Mouse (Mus musculus): ENCODE data around the gene Fcrla. TPM values are rescaled to one million over a fixed set of nuclear protein-coding genes. Genes with fewer than 3 reads are reported as not detected.
"Not testable (repeated sequence)": the region's sequence is repeated elsewhere in the genome, so short reads cannot be mapped to it uniquely, and the experiment has no call there.

The Fcrla gene
- polyA plus RNA-seq, 1 experiment from 2014 or later = not detected

- ATAC-seq (ENCODE audit: insufficient read depth, low FRiP score, low TSS enrichment); H3K27me3 ChIP-seq (ENCODE audit: control insufficient read depth, insufficient read depth, low read length); H3K4me1 ChIP-seq (ENCODE audit: control insufficient read depth, insufficient read depth, low read length); DNase-seq (ENCODE audit: low spot score); H3K36me3 ChIP-seq (ENCODE audit: control insufficient read depth, insufficient read depth, low read length); H3K27ac ChIP-seq (ENCODE audit: low read depth, low read length); H3K4me3 ChIP-seq (ENCODE audit: low read depth, low read length); H3K9ac ChIP-seq (ENCODE audit: low read length); H3K4me2 ChIP-seq (ENCODE audit: low read depth); H3K9me3 ChIP-seq (ENCODE audit: control insufficient read depth, low read length): not testable (repeated sequence)
- WGBS = 89% methylated on average over 9 of the region's 9 CpGs
Observed at GRCm38 (mm10) chr1:170944151-170944550, 16.8 kb upstream of the Fcrla start.

DNA sequence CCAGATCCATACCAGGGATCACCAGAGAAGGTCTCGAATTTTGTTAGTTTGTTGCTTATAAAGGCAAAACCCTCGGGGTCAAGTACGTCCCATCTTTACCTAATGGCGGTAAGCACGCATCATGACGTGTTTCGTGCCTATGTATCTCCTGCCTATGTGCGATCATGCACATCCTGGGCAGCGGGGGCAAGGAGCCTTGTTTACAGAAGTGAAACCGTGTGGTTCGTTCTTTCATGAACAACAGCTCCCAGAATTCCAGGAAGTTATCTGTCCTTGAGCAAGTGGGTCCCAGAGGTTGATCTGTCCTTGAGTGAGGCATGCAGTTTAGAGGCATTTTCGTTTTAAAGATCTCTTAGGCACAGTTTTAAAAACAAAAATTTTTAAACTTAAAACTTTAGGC lies 11.9 kb upstream of the Fcrla start:
- DNase-seq (ENCODE audit: low spot score) (no peak), ATAC-seq (ENCODE audit: insufficient read depth, low FRiP score, low TSS enrichment) (no peak)
- no peak overlapping the region for H3K27ac ChIP-seq (ENCODE audit: low read depth, low read length)
- H3K36me3 ChIP-seq (ENCODE audit: control insufficient read depth, insufficient read depth, low read length) = no peaks in the 10 kb centered on the region
- no peak overlapping the region for H3K9ac ChIP-seq (ENCODE audit: low read length)
- no peak overlapping the region for H3K4me2 ChIP-seq (ENCODE audit: low read depth)
- no peak overlapping the region for H3K4me3 ChIP-seq (ENCODE audit: low read depth, low read length)
- 91% methylated on average over 12 of the region's 12 CpGs for WGBS
- H3K4me1 ChIP-seq (ENCODE audit: control insufficient read depth, insufficient read depth, low read length) = no peaks in the 10 kb centered on the region
- H3K9me3 ChIP-seq (ENCODE audit: control insufficient read depth, low read length) = no peaks in the 10 kb centered on the region
- H3K27me3 ChIP-seq (ENCODE audit: control insufficient read depth, insufficient read depth, low read length) = no peaks in the 10 kb centered on the region

- no peaks in the 10 kb centered on the region for H3K27me3 ChIP-seq (ENCODE audit: control insufficient read depth, insufficient read depth, low read length)
- 62% methylated on average over 2 of the region's 2 CpGs for WGBS
- DNase-seq (ENCODE audit: low spot score) = no peak
- H3K4me2 ChIP-seq (ENCODE audit: low read depth) = no peak overlapping the region
- H3K9ac ChIP-seq (ENCODE audit: low read length) = no peak overlapping the region
- H3K4me3 ChIP-seq (ENCODE audit: low read depth, low read length) = no peak overlapping the region
- H3K9me3 ChIP-seq (ENCODE audit: control insufficient read depth, low read length) = no peaks in the 10 kb centered on the region
- H3K4me1 ChIP-seq (ENCODE audit: control insufficient read depth, insufficient read depth, low read length) = no peaks in the 10 kb centered on the region
- no peak for ATAC-seq (ENCODE audit: insufficient read depth, low FRiP score, low TSS enrichment)
- H3K27ac ChIP-seq (ENCODE audit: low read depth, low read length) = no peak overlapping the region
- H3K36me3 ChIP-seq (ENCODE audit: control insufficient read depth, insufficient read depth, low read length) = no peaks in the 10 kb centered on the region
Observed at GRCm38 (mm10) chr1:170934383-170934782, 7.0 kb upstream of the Fcrla start.

- no peak for ATAC-seq (ENCODE audit: insufficient read depth, low FRiP score, low TSS enrichment)
- H3K4me1 ChIP-seq (ENCODE audit: control insufficient read depth, insufficient read depth, low read length) = no peaks in the 10 kb centered on the region
- H3K4me3 ChIP-seq (ENCODE audit: low read depth, low read length) = no peak overlapping the region
- no peak overlapping the region for H3K4me2 ChIP-seq (ENCODE audit: low read depth)
- H3K9ac ChIP-seq (ENCODE audit: low read length) = no peak overlapping the region
- H3K27ac ChIP-seq (ENCODE audit: low read depth, low read length) = no peak overlapping the region
- no peaks in the 10 kb centered on the region for H3K27me3 ChIP-seq (ENCODE audit: control insufficient read depth, insufficient read depth, low read length)
- no peak for DNase-seq (ENCODE audit: low spot score)
- H3K9me3 ChIP-seq (ENCODE audit: control insufficient read depth, low read length) = no peaks in the 10 kb centered on the region
- WGBS = 86% methylated on average over 1 of the region's 1 CpGs
- no peaks in the 10 kb centered on the region for H3K36me3 ChIP-seq (ENCODE audit: control insufficient read depth, insufficient read depth, low read length)
Observed at GRCm38 (mm10) chr1:170933940-170934339, 6.6 kb upstream of the Fcrla start.

GRCm38 (mm10) chr1:170933386-170933920 lies 6.1 kb upstream of the Fcrla start:
- no peak for ATAC-seq (ENCODE audit: insufficient read depth, low FRiP score, low TSS enrichment)
- no peaks in the 10 kb centered on the region for H3K27me3 ChIP-seq (ENCODE audit: control insufficient read depth, insufficient read depth, low read length)
- H3K9me3 ChIP-seq (ENCODE audit: control insufficient read depth, low read length) = no peaks in the 10 kb centered on the region
- no peaks in the 10 kb centered on the region for H3K36me3 ChIP-seq (ENCODE audit: control insufficient read depth, insufficient read depth, low read length)
- H3K4me2 ChIP-seq (ENCODE audit: low read depth) = no peak overlapping the region
- no peak for DNase-seq (ENCODE audit: low spot score)
- H3K4me1 ChIP-seq (ENCODE audit: control insufficient read depth, insufficient read depth, low read length) = no peaks in the 10 kb centered on the region
- no peak overlapping the region for H3K27ac ChIP-seq (ENCODE audit: low read depth, low read length)
- H3K9ac ChIP-seq (ENCODE audit: low read length) = no peak overlapping the region
- 72% methylated on average over 6 of the region's 6 CpGs for WGBS
- no peak overlapping the region for H3K4me3 ChIP-seq (ENCODE audit: low read depth, low read length)

DNA sequence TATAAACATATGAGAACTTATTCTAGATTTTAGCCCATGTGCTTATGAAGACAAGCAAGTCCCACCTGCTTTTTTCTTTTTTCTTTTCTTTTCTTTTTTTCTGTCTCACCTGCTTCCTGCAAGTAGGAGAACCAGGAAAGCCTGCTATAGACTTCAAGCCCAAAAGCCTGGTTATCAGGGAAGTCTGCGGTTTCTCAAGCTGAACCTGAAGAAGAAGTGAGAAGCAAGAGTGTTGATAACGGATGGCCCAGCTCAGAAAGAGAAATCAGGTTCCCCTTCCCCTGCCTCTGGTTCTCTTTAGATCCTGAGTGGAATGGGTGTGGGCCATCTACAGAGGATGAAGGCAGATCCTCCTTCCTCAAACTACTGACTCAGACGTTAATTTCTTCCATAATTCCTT lies 4.7 kb upstream of the Fcrla start:
- no peak for ATAC-seq (ENCODE audit: insufficient read depth, low FRiP score, low TSS enrichment)
- WGBS = 87% methylated on average over 3 of the region's 3 CpGs
- no peak overlapping the region for H3K4me3 ChIP-seq (ENCODE audit: low read depth, low read length)

DNA sequence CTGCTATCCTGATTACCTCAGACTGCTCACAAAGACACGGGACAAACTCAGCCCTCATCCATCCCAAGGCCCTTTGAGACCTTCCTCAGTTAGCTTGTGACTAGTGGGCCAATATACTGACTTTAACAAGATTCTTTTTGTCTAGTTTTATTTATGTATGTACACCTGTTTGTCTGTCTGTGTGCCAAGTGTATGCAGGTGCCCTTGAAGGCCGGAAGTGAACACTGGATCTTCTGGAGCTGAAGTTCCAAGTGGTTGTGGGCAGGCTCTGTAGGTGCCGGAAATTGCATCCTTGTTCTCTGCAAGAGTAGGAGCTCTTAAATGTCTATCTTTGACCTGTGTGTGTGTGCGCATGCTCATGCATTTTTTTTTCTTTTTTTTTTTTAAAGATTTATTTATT lies 1.9 kb upstream of the Fcrla start:
- Histone ChIP-seq H3K4me1 (ENCODE audit: control insufficient read depth, insufficient read depth, low read length) (no peaks in the 10 kb centered on the region), H3K36me3 (ENCODE audit: control insufficient read depth, insufficient read depth, low read length) (no peaks in the 10 kb centered on the region), H3K9ac (ENCODE audit: low read length) (no peak overlapping the region), H3K27ac (ENCODE audit: low read depth, low read length) (no peak overlapping the region), H3K9me3 (ENCODE audit: control insufficient read depth, low read length) (no peaks in the 10 kb centered on the region), H3K4me3 (ENCODE audit: low read depth, low read length) (no peak overlapping the region), H3K4me2 (ENCODE audit: low read depth) (no peak overlapping the region), H3K27me3 (ENCODE audit: control insufficient read depth, insufficient read depth, low read length) (no peaks in the 10 kb centered on the region)
- ATAC-seq (ENCODE audit: insufficient read depth, low FRiP score, low TSS enrichment) (no peak), DNase-seq (ENCODE audit: low spot score) (no peak)
- 91% methylated on average over 4 of the region's 4 CpGs for WGBS

More for the DNA sequence above, 4.7 kb upstream of the Fcrla start:
- DNase-seq (ENCODE audit: low spot score) = no peak
- no peak overlapping the region for H3K4me2 ChIP-seq (ENCODE audit: low read depth)
- no peak overlapping the region for H3K9ac ChIP-seq (ENCODE audit: low read length)
- H3K36me3 ChIP-seq (ENCODE audit: control insufficient read depth, insufficient read depth, low read length) = no peaks in the 10 kb centered on the region
- no peak overlapping the region for H3K27ac ChIP-seq (ENCODE audit: low read depth, low read length)
- H3K27me3 ChIP-seq (ENCODE audit: control insufficient read depth, insufficient read depth, low read length) = no peaks in the 10 kb centered on the region
- H3K4me1 ChIP-seq (ENCODE audit: control insufficient read depth, insufficient read depth, low read length) = no peaks in the 10 kb centered on the region
- no peaks in the 10 kb centered on the region for H3K9me3 ChIP-seq (ENCODE audit: control insufficient read depth, low read length)

- 76% methylated on average over 2 of the region's 2 CpGs for WGBS
- Histone ChIP-seq H3K4me1 (ENCODE audit: control insufficient read depth, insufficient read depth, low read length) (no peaks in the 10 kb centered on the region), H3K4me3 (ENCODE audit: low read depth, low read length) (no peak overlapping the region), H3K4me2 (ENCODE audit: low read depth) (no peak overlapping the region), H3K9ac (ENCODE audit: low read length) (no peak overlapping the region), H3K27ac (ENCODE audit: low read depth, low read length) (no peak overlapping the region), H3K27me3 (ENCODE audit: control insufficient read depth, insufficient read depth, low read length) (no peaks in the 10 kb centered on the region), H3K9me3 (ENCODE audit: control insufficient read depth, low read length) (no peaks in the 10 kb centered on the region), H3K36me3 (ENCODE audit: control insufficient read depth, insufficient read depth, low read length) (no peaks in the 10 kb centered on the region)
- DNase-seq (ENCODE audit: low spot score) (no peak), ATAC-seq (ENCODE audit: insufficient read depth, low FRiP score, low TSS enrichment) (no peak)
Observed at GRCm38 (mm10) chr1:170928467-170928866, 1.1 kb upstream of the Fcrla start.

- WGBS = 68% methylated on average over 6 of the region's 6 CpGs
- no peak overlapping the region for H3K4me2 ChIP-seq (ENCODE audit: low read depth)
- H3K9ac ChIP-seq (ENCODE audit: low read length) = no peak overlapping the region
- no peaks in the 10 kb centered on the region for H3K27me3 ChIP-seq (ENCODE audit: control insufficient read depth, insufficient read depth, low read length)
- H3K4me3 ChIP-seq (ENCODE audit: low read depth, low read length) = no peak overlapping the region
- no peaks in the 10 kb centered on the region for H3K36me3 ChIP-seq (ENCODE audit: control insufficient read depth, insufficient read depth, low read length)
- ATAC-seq (ENCODE audit: insufficient read depth, low FRiP score, low TSS enrichment) (no peak), DNase-seq (ENCODE audit: low spot score) (no peak)
- H3K9me3 ChIP-seq (ENCODE audit: control insufficient read depth, low read length) = no peaks in the 10 kb centered on the region
- H3K4me1 ChIP-seq (ENCODE audit: control insufficient read depth, insufficient read depth, low read length) = no peaks in the 10 kb centered on the region
- no peak overlapping the region for H3K27ac ChIP-seq (ENCODE audit: low read depth, low read length)
Observed at GRCm38 (mm10) chr1:170926941-170927340, 442 bp downstream of the Fcrla start.
